Mouse (Mus musculus) T-cell, adult 66 days (primary cell): ENCODE measurements around the gene Trim2. TPM values are rescaled to one million over a fixed set of nuclear protein-coding genes. Genes with fewer than 3 reads are reported as not detected.

Source experiments
- total RNA-seq, 2 experiments: library from RNA; stranded (reverse); gene quantifications; 3 replicates in 1 of 2; 4 replicates in 1 of 2; pipeline ENCODE4 v1.2.4; 2023

Gene Trim2
- total RNA-seq = 1 to 10 TPM; 3.5 to 3.7 TPM

DNA sequence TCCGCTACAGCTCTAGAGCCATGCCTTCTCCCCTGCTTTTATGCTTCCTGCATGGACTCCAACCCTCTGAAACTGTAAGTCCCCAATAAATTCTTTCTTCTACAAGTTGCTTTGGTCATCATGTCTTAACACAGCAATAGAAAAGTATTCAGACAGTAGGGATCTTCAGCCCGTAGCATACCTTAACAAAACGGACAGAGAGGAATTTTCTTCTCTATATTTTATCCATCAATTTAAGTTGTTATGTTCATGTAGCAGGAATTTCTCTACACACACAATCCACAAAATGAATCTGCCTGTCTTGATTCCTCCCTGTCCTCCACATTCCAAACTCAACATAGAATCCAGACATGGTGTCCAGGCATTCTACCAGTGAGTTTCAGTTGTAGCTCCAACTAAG lies at the start of gene Trim2:
Gene Trim2 (minus strand): TSS at position 101 of the 400 bp plus-strand sequence.

DNA sequence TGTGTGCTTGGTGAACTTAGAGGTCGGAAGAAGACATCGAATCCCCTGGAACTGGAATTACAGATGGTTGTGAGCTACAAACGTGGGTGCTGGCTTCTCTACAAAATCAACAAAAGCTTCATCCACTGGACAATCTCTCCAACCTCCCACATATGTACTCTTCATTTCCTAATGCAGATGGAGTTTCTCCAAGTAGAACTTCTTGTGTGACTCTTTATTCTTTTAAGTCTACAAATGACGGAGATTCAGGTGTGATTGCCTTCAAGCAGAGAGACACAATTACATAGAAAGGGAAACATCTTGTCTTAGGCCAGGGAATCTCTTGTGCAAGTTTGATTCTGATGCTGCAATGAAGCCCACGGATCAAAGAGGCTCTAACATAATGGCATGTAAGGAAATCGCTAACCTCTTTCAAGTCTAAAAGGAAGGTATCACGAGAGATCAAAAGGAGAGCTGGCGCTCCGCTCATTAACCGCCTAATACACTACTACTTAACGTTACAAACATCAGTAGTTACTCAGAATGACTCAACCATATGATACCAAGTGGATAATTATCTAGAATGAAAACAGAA lies 133.0 kb downstream of the Trim2 start, which contains the start of gene Gm6525:
Gene Gm6525 (plus strand): TSS at position 524 of the 574 bp plus-strand sequence.

DNA sequence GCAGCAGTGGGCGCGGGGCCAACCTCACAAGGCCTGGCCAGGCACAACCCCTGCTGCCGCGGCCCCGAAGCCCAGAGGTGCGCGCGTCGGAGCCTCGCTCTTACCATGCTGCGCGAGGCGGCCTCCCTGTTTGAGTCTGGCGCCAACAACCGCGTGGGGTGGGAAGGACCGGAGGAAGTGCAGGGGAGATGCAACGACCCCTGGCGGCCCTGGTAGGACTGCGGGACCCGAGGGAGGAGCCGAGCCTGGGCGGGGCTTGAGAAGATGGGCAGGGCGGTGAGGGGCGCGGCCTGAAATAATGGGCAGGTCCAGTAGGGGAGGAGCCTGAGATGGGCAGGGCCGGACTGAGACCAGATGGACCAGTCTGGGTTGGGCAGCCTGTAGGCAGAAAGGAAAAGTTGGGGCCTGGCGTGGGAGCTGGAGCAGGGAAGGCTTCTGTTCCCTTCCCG lies 151.1 kb downstream of the Trim2 start, which contains the start of gene Mnd1:
Gene Mnd1 (minus strand): TSS at position 229 of the 449 bp plus-strand sequence.

Other genes with a start within 250 kb of the Trim2 start
- 1 to 10 TPM in 1 of 2 experiments, not detected in 1; 1.8 TPM for gene Mnd1, start 151.1 kb downstream of the Trim2 start, total RNA-seq
- gene Gm6525, start 132.8 kb downstream of the Trim2 start, total RNA-seq = not detected
- 1 to 10 TPM in 1 of 2 experiments, under 1 TPM in 1; 0.93 to 1.9 TPM for gene Fhdc1, start 173.6 kb upstream of the Trim2 start, total RNA-seq